Mouse (Mus musculus) brown adipose tissue, adult 24 weeks (tissue): ENCODE data around the gene Lamb1. TPM values are rescaled to one million over a fixed set of nuclear protein-coding genes. Genes with fewer than 3 reads are reported as not detected.
A peak's percentile ranks its signal among the peaks of the same experiment; 100 is the strongest.

Source experiments
- H3K27ac ChIP-seq: fragments of 200-500 bp; replicated peaks from 2 replicates; pipeline ENCODE4 v1.5.1; 2012; ENCODE audit warnings: low read depth, mild to moderate bottlenecking, low read length
- H3K4me1 ChIP-seq: fragments of 200-500 bp; 2 replicates; pipeline ENCODE4 v1.6.1; 2012; ENCODE audit warnings: low read length, mixed read lengths; ENCODE audit not compliant: control insufficient read depth, insufficient read depth, insufficient read length
- H3K4me3 ChIP-seq: fragments of 200-500 bp; 2 replicates; pipeline ENCODE4 v1.5.1; 2012; ENCODE audit warnings: low read depth, mild to moderate bottlenecking, low read length, moderate library complexity; ENCODE audit not compliant: insufficient read depth
- polyA plus RNA-seq: library from polyadenylated mRNA; stranded (reverse); fragments of >200 nt; gene quantifications from 2 replicates; pipeline ENCODE4 v1.2.4, GENCODE M21; 2012; ENCODE audit not compliant: missing spikeins, insufficient read depth, insufficient read length

Gene Lamb1
- polyA plus RNA-seq = 28.5 and 41.1 TPM in 2 replicates

- Histone ChIP-seq H3K4me1 (peaks cover 20% of the 10 kb centered on the region), H3K4me3 (peak within 1 kb of the TSS; percentile 82), H3K27ac (peak within 1 kb of the TSS; percentile 79)
Measured at GRCm38 (mm10) chr12:31265005-31265721, at the start of gene Lamb1. Lamb1 (plus strand) TSS chr12:31265234.

- Histone ChIP-seq H3K27ac (no peak overlapping the region), H3K4me3 (no peak overlapping the region), H3K4me1 (no peaks in the 10 kb centered on the region; the same call in none of the 2 replicates)
Measured at GRCm38 (mm10) chr12:31217232-31217631, 47.8 kb upstream of the Lamb1 start.

GRCm38 (mm10) chr12:31218774-31219173 is 46.3 kb upstream of the Lamb1 start:
- Histone ChIP-seq H3K4me3 (no peak overlapping the region), H3K27ac (peak overlapping the region; percentile 91)

GRCm38 (mm10) chr12:31221522-31221921 is 43.5 kb upstream of the Lamb1 start:
- Histone ChIP-seq H3K4me1 (no peaks in the 10 kb centered on the region; the same call in none of the 2 replicates), H3K4me3 (no peak overlapping the region), H3K27ac (no peak overlapping the region)

More at GRCm38 (mm10) chr12:31218774-31219173, 46.3 kb upstream of the Lamb1 start:
- no peaks in the 10 kb centered on the region; the same call in none of the 2 replicates for H3K4me1 ChIP-seq

GRCm38 (mm10) chr12:31222282-31222681 is 42.8 kb upstream of the Lamb1 start:
- no peak overlapping the region for H3K4me3 ChIP-seq
- H3K27ac ChIP-seq = no peak overlapping the region
- no peaks in the 10 kb centered on the region; the same call in none of the 2 replicates for H3K4me1 ChIP-seq

DNA sequence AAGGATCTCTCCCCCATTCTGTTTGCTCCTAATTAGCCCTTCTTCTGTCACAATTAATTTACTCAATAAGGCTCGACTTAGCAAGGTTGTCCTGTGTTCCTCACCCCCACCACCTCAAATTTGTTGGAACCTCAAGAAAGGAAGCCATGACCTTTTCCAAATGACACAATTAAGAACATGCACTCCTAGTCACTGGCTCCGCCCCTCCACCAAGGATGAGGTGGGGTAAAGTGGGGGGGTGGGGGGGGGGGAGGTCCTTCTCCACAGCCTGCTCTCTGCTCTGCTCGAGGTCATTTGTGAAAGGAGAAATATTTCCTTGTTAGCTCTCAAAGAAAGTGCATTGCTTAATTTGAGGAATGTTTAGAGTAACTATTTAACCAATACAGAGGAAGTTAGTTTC is 42.3 kb upstream of the Lamb1 start:
- no peak overlapping the region for H3K27ac ChIP-seq
- no peaks in the 10 kb centered on the region; the same call in none of the 2 replicates for H3K4me1 ChIP-seq
- no peak overlapping the region for H3K4me3 ChIP-seq

GRCm38 (mm10) chr12:31225451-31225850 is 39.6 kb upstream of the Lamb1 start:
- Histone ChIP-seq H3K4me1 (no peaks in the 10 kb centered on the region), H3K4me3 (no peak overlapping the region), H3K27ac (no peak overlapping the region)

GRCm38 (mm10) chr12:31227167-31227566 is 37.9 kb upstream of the Lamb1 start:
- no peak overlapping the region for H3K4me3 ChIP-seq
- H3K4me1 ChIP-seq = 0 out of 2 replicates have a peak, but pooled peaks cover 4% of the 10 kb centered on the region
- H3K27ac ChIP-seq = no peak overlapping the region

DNA sequence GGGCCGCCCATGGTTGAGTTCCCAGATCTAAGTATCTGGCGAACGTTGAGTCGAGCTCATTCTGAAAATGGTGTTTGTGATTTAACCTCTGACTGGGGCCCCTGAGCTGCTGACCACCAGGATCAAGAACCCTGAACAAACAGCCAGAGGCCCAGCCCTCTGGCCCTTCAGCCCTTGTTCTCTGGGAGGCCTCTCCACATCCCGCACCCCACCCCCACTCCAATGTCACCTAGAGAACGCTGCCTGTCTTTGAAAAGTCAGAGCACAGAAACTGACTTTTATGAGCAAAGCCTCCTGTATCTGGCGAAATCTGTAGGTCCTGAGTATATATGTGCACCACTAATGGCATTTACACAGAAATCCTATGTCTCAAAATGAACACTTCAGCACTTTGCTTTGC is 36.2 kb upstream of the Lamb1 start:
- no peak overlapping the region for H3K27ac ChIP-seq
- 0 out of 2 replicates have a peak, but pooled peaks cover 5% of the 10 kb centered on the region for H3K4me1 ChIP-seq
- H3K4me3 ChIP-seq = no peak overlapping the region

DNA sequence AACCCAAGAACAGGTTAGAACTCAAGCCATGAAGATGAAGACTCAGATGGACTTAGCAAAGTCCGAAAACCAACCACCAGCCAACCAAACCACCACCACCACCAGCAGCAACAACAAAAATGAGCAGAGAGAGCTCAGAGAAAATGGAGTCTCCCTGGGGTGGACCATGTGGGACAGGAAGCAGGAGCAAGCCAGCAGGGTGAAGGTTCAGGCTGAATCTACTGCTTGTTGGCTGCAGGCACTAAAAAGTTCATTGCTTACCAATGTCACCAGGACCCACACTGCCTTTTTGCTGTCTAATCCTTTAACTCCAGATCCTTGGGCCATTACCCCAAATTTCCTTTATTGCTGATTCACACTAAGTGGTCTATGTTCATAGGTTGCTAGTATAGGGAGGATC is 32.4 kb upstream of the Lamb1 start:
- H3K4me1 ChIP-seq = peaks cover 5% of the 10 kb centered on the region; the same call in 1 of the 2 replicates
- peak overlapping the region; percentile 68 for H3K27ac ChIP-seq
- H3K4me3 ChIP-seq = no peak overlapping the region

GRCm38 (mm10) chr12:31235018-31235417 is 30.0 kb upstream of the Lamb1 start:
- Histone ChIP-seq H3K4me3 (no peak overlapping the region), H3K4me1 (peaks cover 5% of the 10 kb centered on the region; the same call in 1 of the 2 replicates), H3K27ac (no peak overlapping the region)

DNA sequence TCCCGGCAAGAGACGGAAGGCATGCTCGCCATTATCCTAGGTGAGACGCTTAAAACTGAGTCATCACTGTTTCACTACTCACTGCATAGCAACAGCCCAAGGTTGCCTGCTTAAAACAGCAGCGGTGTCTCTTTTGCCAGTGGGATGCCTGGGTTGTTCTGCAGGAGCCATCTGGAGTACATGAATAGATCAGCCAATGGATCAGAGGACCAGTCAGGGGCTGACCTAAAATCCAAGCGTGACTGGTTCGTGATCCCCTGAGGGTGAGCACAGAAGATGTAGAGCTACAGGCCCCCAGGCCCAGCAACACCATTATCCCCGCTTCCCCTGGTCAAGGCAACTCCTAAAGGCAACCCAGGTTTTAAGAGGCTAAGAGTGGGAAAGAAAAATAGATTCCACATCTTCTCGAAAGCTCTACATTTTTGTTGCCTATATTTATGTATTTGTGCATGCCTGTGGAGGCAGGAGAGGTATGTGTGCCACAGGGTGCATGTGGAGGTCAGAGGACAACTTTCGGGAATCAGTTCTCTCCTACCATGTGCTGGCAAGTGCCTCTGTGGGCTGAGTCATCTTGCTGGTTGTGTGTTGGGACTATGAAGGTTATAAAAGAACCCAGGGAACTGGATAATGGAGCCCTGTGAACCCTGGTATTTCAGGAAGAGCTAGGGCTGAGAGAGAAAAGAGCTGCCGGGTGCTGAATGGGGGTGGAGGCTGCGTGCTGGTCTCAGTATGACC is 28.0 kb upstream of the Lamb1 start:
- Histone ChIP-seq H3K4me1 (peaks cover 3% of the 10 kb centered on the region; the same call in 1 of the 2 replicates), H3K4me3 (no peak overlapping the region), H3K27ac (no peak overlapping the region)

- Histone ChIP-seq H3K4me3 (no peak overlapping the region), H3K27ac (no peak overlapping the region), H3K4me1 (no peaks in the 10 kb centered on the region; the same call in none of the 2 replicates)
Measured at GRCm38 (mm10) chr12:31239031-31239583, 25.9 kb upstream of the Lamb1 start.

DNA sequence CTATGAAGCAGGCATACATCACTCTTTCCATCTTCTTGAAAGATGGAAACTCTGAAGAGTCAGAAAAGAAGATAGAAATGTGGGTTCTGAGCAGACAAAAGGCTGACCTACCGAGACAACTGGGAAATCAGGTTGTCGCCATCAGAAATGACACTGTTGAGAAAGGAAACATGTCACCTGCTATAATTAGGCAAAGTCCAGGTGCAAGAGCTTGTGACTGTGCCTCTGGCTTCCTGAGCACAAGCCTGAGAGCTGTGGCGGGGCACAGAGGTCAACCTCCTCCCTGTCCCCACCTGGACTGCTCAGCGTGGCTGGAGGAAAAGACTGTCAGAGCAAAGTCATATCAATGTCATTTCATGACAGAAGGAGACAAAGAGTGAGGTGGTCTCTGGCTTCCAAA is 25.2 kb upstream of the Lamb1 start:
- no peaks in the 10 kb centered on the region; the same call in 1 of the 2 replicates for H3K4me1 ChIP-seq
- no peak overlapping the region for H3K4me3 ChIP-seq
- no peak overlapping the region for H3K27ac ChIP-seq

DNA sequence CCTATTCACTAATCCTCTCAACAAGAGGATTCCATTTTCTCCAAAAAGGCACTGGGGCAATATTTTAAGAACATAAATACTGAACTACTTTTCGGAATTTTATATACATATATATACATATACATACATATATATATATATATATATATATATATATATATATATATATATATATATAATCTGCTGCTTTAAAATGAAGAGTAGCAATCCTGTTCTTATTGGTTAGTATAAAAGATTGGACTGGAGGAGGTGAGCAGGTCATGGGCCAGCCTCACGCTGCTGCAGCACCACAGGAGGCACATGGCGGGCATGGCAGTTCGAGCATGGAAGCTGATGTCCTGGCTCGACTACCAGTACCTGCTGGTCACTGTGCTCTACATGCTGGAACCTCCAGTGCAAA is 24.6 kb upstream of the Lamb1 start, which contains the start of gene Gm6993:
Gene Gm6993 (plus strand): TSS at position 301 of the 400 bp plus-strand sequence.
- H3K27ac ChIP-seq = no peak within 1 kb of the TSS
- no peak within 1 kb of the TSS for H3K4me3 ChIP-seq
- no peaks in the 10 kb centered on the region; the same call in 1 of the 2 replicates for H3K4me1 ChIP-seq
